Mouse (Mus musculus) thymus, postnatal 10 days (tissue): ENCODE results near the gene Wdr54.

Experiments
- DNase-seq, 2 experiments: peaks; one replicate each; pipeline ENCODE4 v3.0.0; 2021; ENCODE audit warnings: low spot score in 2 of 2

The Wdr54 gene

DNA sequence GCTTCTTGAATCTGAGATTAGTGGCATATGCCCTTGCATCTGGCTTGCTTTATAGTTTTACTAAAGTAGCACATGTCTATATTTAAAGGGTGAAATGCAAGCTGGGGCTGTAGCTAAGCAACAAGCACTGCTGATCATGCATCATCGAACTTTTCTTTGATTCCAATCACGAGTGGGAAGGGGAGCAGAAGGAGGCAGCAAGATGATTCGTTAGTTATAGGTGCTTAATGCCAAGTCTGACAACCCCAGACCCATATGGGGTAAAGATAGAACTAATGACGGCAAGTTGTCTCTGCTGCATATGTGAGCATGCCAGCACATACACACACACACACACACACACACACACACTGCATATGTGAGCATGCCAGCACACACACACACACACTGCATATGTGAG lies 52.0 kb downstream of the Wdr54 start:
- no peak for DNase-seq

DNA sequence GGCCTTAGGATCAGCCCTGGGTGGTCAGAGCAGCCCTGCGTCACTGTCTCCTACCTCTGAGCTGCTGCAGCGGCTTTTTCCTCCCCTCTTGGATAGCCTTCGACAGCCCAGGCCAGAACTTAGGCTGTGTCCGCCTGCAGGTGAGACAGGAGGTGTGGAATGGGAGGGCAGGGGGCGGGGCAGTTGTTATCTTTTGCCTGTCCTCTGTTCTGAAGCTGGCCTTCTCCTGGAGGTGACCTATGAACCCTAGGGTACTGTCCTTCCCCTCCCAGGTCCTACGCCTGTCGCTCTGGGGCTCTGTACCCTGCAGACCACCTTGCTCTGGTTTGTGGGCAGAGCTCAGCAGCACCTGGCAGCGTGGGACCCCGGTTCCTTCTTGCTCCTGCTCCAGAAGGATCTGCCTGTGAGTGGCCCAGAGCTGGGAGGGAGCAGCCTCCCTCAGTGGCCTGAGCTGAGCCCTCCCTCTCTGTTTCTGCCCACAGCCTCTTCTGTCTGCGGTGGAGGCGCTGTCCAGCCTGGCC lies 53.0 kb downstream of the Wdr54 start:
- DNase-seq, result no peak

DNA sequence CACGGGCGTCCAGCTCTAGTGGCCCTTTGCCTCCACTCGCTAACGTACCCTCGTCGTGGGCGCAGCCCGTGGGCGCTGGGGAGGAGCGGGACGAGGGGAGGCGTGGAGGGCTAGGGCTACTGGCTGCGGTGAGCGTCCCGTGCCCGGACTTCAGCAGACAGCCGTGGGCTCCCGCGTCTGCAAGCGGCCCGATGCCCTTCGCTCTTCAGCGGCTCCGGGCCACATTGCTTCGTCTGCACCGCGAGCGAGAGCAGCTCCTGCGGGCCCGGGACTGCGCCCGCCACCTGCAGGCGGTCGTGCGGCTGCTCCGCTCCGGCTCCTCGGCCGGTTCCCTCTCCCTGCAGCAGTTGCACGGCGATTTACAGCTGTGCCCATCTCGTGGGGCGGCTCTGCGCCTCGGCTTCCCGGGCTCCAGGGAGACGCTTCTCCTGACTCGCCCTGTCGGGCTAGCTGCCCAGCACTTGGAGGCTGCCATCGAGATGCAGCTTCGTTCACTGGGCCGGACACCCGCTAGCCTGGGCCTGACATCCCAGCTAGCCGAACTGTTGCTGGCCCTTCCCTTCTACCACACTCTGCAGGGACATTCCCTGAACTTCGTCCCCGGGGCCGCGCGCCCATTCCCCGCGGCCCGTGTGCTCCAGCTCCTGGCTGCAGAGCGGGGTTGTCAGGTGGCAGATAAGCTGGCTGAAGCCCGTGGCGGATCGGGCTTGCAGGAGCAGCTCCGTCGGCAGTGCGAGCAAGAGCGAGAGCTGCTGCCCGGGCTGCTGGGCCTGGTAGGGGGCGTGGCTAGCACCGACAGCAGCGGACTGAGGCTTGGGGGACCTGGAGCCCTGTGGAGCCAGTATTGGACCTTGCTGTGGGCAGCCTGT lies 54.3 kb downstream of the Wdr54 start:
- peak; percentile 71 to 82 for DNase-seq

- DNase-seq, result peak; percentile 89 to 90
Observed at GRCm38 (mm10) chr6:83101316-83101687, 54.9 kb downstream of the Wdr54 start, which contains the start of the genes Ccdc142 and Gm42688. TSS of gene Ccdc142 (plus strand) at chr6:83101601. TSS of gene Gm42688 (plus strand) at chr6:83101617.
